Mouse (Mus musculus) layer of hippocampus, adult 18-20 months (tissue): ENCODE measurements at regions not wholly inside any gene's neighbourhood (a gene's known extent, or its start where the extent isn't known, plus 50 kb on each side); places are given as distances from the start of the nearest gene placed in this dataset.
A peak's percentile ranks its signal among the peaks of the same experiment; 100 is the strongest.

Experiments
- DNase-seq, 2 experiments: peaks; one replicate each; pipeline ENCODE4 v3.0.0; 2022; ENCODE audit warnings: low spot score in 2 of 2

DNA sequence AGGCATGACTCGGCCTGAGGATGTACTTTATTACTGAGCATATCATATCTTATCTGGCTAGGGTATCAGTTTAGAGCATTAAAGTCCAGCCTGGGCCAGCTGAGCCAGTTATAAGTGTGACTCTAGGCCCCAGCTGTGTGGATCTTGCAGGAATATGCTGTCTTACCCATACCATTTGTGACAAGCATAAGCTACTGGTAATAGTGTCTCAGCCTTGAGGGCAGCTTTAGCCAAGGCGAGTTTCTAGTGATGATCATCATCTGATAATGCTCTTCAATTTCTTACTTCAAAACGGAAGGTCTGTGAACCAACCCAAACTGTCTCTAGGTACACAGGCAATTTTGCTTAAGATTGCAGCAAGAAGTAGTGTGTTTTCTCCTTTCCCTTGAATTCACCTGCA, 529.1 kb downstream of the Slc4a3 start:
- no peak for DNase-seq

DNA sequence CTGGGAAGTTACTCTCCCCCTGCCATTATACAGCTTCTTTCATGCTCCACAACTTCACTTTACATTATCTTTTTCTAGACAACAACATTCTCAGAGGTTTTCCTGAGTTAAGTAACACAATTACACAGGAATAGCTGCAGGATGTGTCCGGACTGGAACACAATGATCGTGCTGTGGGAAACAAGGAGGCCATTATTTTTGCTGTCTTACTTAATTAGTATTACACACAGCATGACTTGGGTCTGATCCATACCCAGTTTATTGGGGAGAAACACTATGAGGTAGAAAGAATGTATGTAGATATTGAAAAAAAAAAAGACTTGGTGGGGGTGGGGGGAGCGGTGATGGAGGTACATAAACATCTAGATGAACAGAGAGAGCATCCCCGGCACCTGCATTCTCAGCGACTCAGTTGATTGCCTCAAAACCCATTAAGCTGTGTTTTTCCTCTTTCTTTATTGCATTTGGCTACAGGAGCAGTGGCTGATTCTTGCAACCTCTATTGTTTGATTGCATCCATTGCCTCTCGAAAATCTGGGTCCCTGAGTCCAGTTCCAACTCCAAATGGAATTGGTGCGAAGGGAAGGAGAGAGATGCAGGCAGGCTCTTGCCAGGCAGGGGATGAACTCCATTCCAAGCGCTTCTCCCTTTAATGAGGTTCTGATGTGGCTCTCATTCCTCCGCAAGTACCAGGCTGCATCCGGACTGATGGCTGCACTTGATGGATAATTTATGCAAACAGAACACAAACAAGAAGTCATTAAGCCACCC, 529.8 kb downstream of the Slc4a3 start:
- DNase-seq: no peak

DNA sequence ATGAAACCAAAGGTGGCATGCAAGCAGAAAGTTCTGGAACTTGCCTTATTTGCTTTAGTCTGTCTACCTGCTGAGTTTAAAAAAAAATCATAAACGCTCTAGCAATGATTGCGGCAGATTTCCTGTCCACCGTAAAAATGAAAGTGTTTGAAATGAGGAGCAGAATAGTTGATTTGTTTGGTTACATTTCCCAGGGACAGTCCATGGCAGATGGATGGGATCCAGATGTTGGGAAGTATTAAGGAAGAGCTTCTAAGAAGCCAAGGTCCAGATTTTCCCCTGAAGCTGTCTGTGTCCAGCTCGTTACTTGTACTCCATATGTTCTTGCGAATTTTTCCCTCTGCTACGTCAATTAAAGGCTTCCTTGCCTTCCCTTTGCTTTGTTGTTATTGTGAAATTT, 534.2 kb downstream of the Slc4a3 start:
- DNase-seq: no peak

- DNase-seq: no peak
Measured at GRCm38 (mm10) chr1:76081700-76082099, 535.6 kb downstream of the Slc4a3 start.

DNA sequence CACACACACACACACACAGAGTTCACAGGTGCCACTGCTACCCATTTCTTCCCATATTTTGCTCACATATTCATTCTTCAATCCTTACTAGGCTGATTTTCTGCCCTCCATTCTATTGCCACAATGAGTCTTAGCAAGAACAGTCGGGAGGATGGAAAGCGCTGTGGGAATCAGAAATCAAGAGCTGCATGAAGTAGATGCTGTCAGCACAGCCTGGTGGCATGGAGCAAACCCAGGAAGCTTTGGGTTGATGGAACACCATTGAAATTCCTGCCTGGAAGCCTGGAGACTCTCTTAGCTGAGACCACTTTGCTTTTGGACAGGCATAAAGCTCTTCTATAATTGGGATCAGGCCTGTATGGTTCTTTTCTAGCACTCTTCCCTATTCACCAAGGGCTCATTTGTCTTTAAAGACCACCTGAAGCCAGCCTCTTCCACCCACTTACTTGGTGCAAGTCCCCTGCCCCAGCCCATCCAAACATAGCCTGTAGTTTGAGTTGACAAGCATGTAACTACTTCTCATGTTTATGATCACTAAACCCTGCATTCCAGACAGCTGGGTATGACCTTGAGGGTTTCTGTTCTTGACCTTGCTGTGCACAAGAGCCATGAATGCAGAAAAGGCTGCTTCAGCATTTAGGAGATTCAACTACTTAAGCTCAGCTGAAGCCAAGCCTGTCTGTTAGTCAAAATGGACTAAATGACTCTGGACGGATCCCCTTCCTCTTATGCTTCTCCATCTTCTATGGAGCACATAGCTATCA, 537.4 kb downstream of the Slc4a3 start:
- DNase-seq: no peak

- DNase-seq: no peak
Measured at GRCm38 (mm10) chr1:76091031-76091430, 545.0 kb downstream of the Slc4a3 start.

- DNase-seq: no peak
Measured at GRCm38 (mm10) chr1:76113281-76113680, 567.2 kb downstream of the Slc4a3 start.

DNA sequence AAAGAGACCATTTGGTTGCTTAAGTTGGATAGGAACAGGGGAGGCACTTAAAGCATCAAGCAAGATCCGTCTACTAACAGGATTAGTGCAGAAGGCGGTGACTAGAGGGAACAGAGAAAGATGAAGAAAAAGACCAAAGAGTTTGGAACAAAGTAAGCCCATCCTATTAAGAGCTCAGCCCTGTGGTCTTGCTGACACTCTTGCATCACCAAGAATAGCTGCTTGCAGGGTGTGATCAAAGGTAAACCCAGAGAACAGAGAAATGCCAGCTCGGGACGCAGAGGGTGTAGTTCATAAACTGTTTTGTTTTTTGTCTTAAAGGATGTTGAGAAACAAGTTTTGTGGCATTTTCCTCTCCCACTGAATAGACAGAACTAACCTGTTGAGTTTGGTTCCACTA, 574.8 kb downstream of the Slc4a3 start:
- DNase-seq: no peak

- no peak for DNase-seq
Measured at GRCm38 (mm10) chr1:76130353-76130752, 584.3 kb downstream of the Slc4a3 start.

DNA sequence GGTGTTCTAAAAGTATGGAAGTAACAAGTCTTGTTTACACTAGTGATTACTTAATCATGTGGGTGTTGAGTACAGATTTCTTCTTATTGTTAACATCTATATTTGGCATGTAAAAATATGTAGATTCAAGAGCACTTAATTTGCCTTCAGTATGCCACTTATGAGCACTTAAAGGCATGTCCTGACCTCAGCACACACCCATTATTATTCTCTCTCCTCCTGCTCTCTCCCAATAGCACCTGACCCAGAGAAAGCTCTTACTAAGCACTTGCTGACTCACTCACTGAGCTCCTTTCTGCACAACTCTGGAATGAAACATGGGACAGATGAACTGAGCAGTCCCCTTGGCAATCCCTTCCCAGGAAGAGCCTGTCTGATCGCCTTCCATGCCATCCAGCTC, 590.7 kb downstream of the Slc4a3 start:
- no peak for DNase-seq

DNA sequence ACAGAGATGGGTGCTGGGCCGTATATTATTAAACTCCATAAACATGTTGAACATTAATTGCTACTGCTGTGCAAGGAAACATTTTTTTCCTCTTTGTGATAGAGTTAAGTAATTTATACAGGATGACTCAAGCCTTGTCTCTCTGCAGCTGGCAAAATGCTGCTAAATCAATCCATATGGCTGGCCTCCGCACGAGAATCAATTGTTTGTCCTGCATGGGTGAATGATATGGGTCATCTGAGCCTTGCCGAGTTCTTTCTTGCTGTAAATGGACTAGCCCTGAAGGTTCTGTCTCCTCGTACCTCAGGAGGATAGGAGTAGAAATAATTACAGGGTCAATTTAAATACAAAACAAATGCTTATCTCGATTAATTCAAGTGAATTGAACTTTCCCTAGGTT, 591.6 kb downstream of the Slc4a3 start:
- peak in 1 of 2 experiments; percentile 9 for DNase-seq

DNA sequence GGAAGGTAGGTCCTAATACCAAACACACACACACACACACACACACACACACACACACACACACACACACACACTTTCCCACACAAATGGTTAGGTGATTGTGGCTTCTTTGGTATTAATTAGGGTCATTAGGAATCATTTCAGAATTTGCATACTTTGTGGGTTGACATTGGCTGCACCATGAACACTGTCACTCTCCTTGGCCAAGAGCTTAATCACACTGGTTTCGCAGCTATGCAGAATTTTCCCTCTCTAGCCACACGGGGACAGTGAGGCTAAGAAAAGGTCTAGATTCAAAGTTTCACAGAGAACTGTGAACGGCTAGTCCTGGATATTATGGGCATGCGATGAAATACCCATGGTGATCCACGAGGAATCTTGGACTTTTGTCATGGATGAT, 597.5 kb downstream of the Slc4a3 start:
- DNase-seq: no peak

- no peak for DNase-seq
Measured at GRCm38 (mm10) chr1:76148963-76149362, 602.9 kb downstream of the Slc4a3 start.

DNA sequence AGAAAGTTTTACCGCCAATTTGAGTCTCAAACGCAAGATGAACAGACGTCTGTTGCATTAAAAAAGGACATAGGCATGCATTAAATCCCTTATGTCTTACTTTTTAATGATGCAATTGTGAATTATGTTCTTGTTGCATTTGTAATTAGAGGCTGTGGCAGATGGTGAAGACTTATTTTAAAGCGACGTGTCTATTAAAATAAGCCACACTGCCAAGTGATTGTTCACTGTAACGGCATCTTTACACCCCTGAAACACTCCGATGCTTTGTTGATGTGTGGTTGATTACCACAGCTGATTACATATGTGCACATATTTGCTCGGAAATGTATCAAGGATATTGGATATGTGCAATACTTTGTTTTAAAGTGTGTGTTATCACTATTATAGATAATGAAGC, 610.2 kb downstream of the Slc4a3 start:
- peak in 1 of 2 experiments; percentile 17 for DNase-seq

DNA sequence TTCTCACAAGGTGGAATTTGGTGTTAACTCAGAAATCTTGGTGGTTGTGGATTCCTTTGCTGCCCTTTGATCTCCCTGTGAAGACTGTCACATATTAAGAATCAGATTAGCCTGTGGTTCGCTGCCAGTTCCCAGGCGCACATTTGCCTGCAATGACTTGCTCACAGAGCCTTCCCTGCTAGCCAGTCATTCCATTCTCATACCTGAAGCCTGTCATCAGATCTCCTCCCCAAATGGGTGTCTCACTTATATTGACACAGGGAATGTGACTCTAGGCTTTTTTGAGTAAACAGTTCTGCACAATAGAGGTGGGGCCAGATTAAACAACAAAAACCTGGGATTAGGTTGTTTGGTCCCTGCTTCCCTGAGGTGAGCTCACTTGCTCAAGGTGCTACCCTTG, 621.4 kb downstream of the Slc4a3 start:
- DNase-seq: no peak

GRCm38 (mm10) chr1:76181181-76181580, 635.1 kb downstream of the Slc4a3 start:
- DNase-seq: no peak

GRCm38 (mm10) chr1:76194844-76195243, 648.8 kb downstream of the Slc4a3 start:
- no peak for DNase-seq

- no peak for DNase-seq
Measured at GRCm38 (mm10) chr1:76197651-76198050, 651.6 kb downstream of the Slc4a3 start.

DNA sequence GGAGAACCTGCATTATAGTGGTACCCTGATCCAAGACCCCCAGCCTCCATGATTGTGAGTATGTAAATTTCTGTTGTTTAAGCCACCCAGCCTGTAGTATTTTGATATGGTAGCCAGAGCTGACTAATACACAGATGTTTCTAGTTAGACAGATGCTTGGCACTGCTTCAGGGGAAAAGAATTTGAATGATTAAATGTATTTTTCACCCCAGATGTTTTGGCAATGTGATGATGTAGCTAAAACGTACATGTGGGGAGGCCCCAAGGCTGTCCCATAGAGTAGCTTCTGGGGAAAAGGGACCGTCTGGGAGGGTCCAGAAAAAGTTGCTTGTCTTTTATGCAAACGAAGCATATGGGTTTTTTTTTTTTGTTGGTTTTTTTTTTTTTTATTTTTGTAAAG, 654.8 kb downstream of the Slc4a3 start:
- no peak for DNase-seq

GRCm38 (mm10) chr1:76212486-76212885, 666.4 kb downstream of the Slc4a3 start:
- no peak for DNase-seq

DNA sequence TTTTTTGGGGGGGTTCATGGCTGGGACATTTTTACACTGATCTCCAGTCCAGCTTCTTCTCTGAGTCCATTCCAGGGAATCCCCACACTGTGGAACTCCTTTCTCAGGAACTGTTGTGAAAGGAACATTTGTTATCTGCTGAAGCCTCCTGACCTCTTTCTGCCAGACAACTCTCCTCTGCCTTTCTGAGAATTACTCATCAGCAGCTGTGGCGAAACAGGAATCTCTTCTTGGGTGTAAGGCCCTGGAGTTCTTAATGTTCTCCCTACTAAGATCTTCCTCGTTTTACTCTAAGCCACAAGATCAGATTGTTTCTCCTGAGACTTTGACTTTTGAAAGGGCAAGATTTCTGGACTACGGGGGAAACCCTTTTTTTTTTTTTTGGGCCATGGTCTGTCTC, 698.7 kb downstream of the Slc4a3 start:
- no peak for DNase-seq

- peak in 1 of 2 experiments; percentile 34 for DNase-seq
Measured at GRCm38 (mm10) chr1:76246181-76246796, 700.2 kb downstream of the Slc4a3 start.
